Mouse (Mus musculus) thymus, adult 2 months (tissue): ENCODE measurements around the gene Ahcyl2.

Experiments
- CTCF ChIP-seq: fragments of 200-500 bp; IDR thresholded peaks from 2 replicates; pipeline ENCODE4 v1.5.1; 2012; ENCODE audit warnings: mild to moderate bottlenecking, control low read depth, low read length, moderate library complexity, borderline replicate concordance; ENCODE audit not compliant: control insufficient read depth, poor library complexity, insufficient read depth; ENCODE audit errors: extremely low read depth
- POLR2A ChIP-seq: fragments of 200-500 bp; IDR thresholded peaks from 2 replicates; pipeline ENCODE4 v1.6.1; 2012; ENCODE audit warnings: mild to moderate bottlenecking, low read length, control low read depth, moderate library complexity; ENCODE audit not compliant: control insufficient read depth, poor library complexity, insufficient read depth; ENCODE audit errors: extremely low read depth

DNA sequence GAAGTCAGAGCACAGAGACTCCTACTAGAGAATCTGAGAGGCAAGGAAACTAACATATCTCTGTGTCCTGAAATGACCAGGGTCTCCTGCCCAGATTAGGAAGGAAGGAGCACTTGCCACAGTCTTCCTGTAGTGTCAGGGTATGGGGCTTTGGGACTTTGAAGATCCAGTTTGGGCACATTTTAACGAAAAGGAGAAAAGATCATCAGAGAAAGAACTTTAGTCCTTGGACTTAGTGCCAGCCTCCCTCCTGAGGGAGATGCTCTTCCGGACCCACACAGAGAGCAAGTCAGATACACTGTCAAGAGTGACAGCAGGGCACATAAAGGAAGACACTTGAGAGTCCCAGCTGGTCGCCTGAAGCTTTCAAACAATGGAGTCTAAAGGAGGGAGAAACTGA is 36.2 kb downstream of the Ahcyl2 start:
- TF ChIP-seq CTCF: no peak
- no peak for TF ChIP-seq POLR2A
